Mouse (Mus musculus): ENCODE data around the gene Rapgefl1. TPM values are rescaled to one million over a fixed set of nuclear protein-coding genes. Genes with fewer than 3 reads are reported as not detected.

The Rapgefl1 gene
- total RNA-seq, 1 experiment = 0.98 TPM

DNA sequence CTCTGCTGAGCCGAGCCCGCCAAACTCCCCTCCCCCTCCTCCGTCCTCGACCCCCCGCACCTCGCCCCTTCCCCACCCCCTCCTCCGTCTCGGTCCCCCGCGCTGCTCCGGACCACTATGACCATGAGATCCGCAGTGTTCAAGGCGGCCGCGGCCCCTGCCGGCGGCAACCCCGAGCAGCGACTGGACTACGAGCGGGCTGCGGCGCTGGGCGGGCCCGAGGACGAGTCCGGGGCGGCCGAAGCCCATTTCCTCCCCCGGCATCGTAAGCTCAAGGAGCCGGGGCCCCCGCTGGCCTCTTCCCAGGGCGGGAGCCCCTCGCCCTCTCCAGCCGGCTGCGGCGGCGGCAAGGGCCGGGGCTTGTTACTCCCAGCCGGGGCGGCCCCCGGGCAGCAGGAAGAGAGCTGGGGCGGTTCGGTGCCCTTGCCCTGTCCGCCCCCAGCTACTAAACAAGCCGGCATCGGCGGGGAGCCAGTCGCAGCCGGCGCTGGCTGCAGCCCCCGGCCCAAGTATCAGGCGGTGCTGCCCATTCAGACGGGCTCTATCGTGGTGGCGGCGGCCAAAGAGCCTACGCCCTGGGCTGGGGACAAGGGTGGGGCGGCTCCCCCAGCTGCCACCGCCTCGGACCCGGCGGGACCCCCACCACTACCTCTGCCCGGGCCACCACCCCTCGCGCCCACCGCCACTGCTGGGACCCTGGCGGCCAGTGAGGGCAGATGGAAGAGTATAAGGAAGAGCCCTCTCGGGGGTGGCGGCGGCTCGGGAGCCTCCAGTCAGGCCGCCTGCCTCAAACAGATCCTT, 40.7 kb upstream of the Rapgefl1 start:
- DNase-seq (ENCODE audit: low read depth, low spot score) = no peak
- peak overlapping the region; percentile 81 to 85 for H3K4me3 ChIP-seq (ENCODE audit: insufficient read depth in 1 of 2, low read depth in 1 of 2, low read length in 2 of 2, poor library complexity in 1 of 2, severe bottlenecking in 1 of 2)
- peaks cover 2 to 9% of the 10 kb centered on the region in 2 experiments; a peak in 2 of 4 replicates for H3K4me1 ChIP-seq (ENCODE audit: control insufficient read depth in 2 of 2, insufficient read depth in 2 of 2, low read length in 2 of 2, poor library complexity in 1 of 2)
- H3K27ac ChIP-seq (ENCODE audit: insufficient read depth, low read depth, low read length, poor library complexity, severe bottlenecking) = peak overlapping the region; percentile 93
- peak overlapping the region; percentile 93 for H3K9ac ChIP-seq (ENCODE audit: insufficient read depth, low read depth, low read length, poor library complexity, severe bottlenecking)
- H3K9me3 ChIP-seq (ENCODE audit: control insufficient read depth, insufficient read depth, low read depth, low read length) = no peaks in the 10 kb centered on the region
- H3K36me3 ChIP-seq (ENCODE audit: control insufficient read depth, insufficient read depth, low read length, poor library complexity, severe bottlenecking) = peaks cover 6% of the 10 kb centered on the region
- in situ Hi-C loops (cut with MboI; ENCODE audit: low sequenced_read_pairs in 2 of 2, unreplicated experiment in 2 of 2) = no loop called here
- TF ChIP-seq HCFC1 (IDR thresholded peaks at IDR 0.05; ENCODE audit: borderline replicate concordance, insufficient read depth, low read length) (no peak), ZNF384 (IDR thresholded peaks at IDR 0.05; ENCODE audit: low read depth, low read length) (no peak), CHD2 (IDR thresholded peaks at IDR 0.05; ENCODE audit: low read depth, low read length) (no peak), ZC3H11A (IDR thresholded peaks at IDR 0.05; ENCODE audit: borderline replicate concordance, low read depth, low read length) (no peak), MAFK (IDR thresholded peaks at IDR 0.05; ENCODE audit: insufficient read depth, low read depth, low read length) (no peak)

DNA sequence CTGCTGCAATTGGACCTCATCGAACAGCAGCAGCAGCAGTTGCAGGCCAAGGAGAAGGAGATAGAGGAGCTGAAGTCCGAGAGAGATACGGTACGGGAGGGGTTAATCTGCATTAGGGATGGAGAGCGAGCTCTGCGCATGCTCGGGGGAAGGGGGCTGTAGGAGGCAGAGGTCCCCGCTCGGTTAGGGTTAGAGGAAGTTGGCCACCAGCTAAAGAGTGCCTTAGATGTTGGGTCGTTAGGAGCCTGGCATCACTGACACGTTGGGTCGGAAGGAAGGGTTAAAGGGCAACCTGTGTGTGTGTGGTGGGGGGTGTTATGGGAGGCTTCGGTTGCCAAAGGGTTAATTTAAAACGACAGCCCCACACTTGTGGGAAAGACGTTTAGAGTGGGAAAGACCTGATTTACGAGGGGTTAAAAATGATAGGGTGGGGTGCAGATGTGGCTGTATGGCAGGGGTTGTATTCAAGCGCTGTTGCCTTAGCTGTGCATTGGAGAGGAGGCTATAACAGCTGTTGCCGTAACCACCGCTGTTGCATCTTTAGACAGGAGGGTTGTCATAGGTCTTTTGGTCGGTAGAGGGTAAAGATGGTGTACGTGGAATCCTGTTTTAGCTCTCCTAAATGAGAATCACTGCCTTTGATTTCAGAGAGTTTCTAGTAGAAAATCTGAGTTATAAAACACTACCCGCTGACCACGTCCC, 39.9 kb upstream of the Rapgefl1 start:
- H3K4me3 ChIP-seq (ENCODE audit: insufficient read depth in 1 of 2, low read depth in 1 of 2, low read length in 2 of 2, poor library complexity in 1 of 2, severe bottlenecking in 1 of 2) = peak overlapping the region; percentile 81 to 85
- TF ChIP-seq MAFK (IDR thresholded peaks at IDR 0.05; ENCODE audit: insufficient read depth, low read depth, low read length) (no peak), ZNF384 (IDR thresholded peaks at IDR 0.05; ENCODE audit: low read depth, low read length) (no peak), HCFC1 (IDR thresholded peaks at IDR 0.05; ENCODE audit: borderline replicate concordance, insufficient read depth, low read length) (no peak), ZC3H11A (IDR thresholded peaks at IDR 0.05; ENCODE audit: borderline replicate concordance, low read depth, low read length) (no peak), CHD2 (IDR thresholded peaks at IDR 0.05; ENCODE audit: low read depth, low read length) (no peak)

DNA sequence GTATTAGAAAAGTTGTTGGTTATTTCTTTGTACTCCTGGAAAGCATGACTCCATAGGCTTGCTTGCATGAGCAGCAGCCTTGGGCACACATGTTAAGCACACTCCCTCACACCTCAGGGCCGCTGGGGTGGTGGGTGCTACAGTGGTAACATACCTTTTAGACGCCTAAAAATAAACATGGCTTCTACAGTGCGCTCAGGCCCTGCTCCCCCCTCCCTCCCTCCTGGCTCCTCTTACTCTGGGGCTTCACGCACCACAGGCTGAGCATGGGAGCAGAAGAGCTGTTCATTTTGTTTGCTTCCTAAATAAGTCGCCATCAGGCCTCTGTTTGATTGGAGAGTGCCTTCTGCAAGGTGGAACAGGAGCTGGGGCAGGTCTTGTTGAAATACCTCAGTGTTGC, 39.3 kb upstream of the Rapgefl1 start:
- Histone ChIP-seq H3K4me1 (ENCODE audit: control insufficient read depth in 2 of 2, insufficient read depth in 2 of 2, low read length in 2 of 2, poor library complexity in 1 of 2) (peaks cover 0 to 8% of the 10 kb centered on the region in 2 experiments; a peak in 2 of 4 replicates), H3K36me3 (ENCODE audit: control insufficient read depth, insufficient read depth, low read length, poor library complexity, severe bottlenecking) (peaks cover 11% of the 10 kb centered on the region), H3K4me3 (ENCODE audit: insufficient read depth in 1 of 2, low read depth in 1 of 2, low read length in 2 of 2, poor library complexity in 1 of 2, severe bottlenecking in 1 of 2) (peak overlapping the region in 1 of 2 experiments; percentile 81; a peak in 2 of 4 replicates), H3K27ac (ENCODE audit: insufficient read depth, low read depth, low read length, poor library complexity, severe bottlenecking) (no peak overlapping the region), H3K9ac (ENCODE audit: insufficient read depth, low read depth, low read length, poor library complexity, severe bottlenecking) (no peak overlapping the region), H3K9me3 (ENCODE audit: control insufficient read depth, insufficient read depth, low read depth, low read length) (no peaks in the 10 kb centered on the region)
- in situ Hi-C loops (cut with MboI; ENCODE audit: low sequenced_read_pairs in 2 of 2, unreplicated experiment in 2 of 2) = no loop called here
- no peak for DNase-seq (ENCODE audit: low read depth, low spot score)
- no peak for TF ChIP-seq HCFC1 (IDR thresholded peaks at IDR 0.05; ENCODE audit: borderline replicate concordance, insufficient read depth, low read length)
- no peak for TF ChIP-seq MAFK (IDR thresholded peaks at IDR 0.05; ENCODE audit: insufficient read depth, low read depth, low read length)
- no peak for TF ChIP-seq ZC3H11A (IDR thresholded peaks at IDR 0.05; ENCODE audit: borderline replicate concordance, low read depth, low read length)
- no peak for TF ChIP-seq ZNF384 (IDR thresholded peaks at IDR 0.05; ENCODE audit: low read depth, low read length)
- TF ChIP-seq CHD2 (IDR thresholded peaks at IDR 0.05; ENCODE audit: low read depth, low read length) = no peak

More for the DNA sequence above, 39.9 kb upstream of the Rapgefl1 start:
- peaks cover under 1 to 9% of the 10 kb centered on the region in 2 experiments; a peak in 2 of 4 replicates for H3K4me1 ChIP-seq (ENCODE audit: control insufficient read depth in 2 of 2, insufficient read depth in 2 of 2, low read length in 2 of 2, poor library complexity in 1 of 2)
- H3K27ac ChIP-seq (ENCODE audit: insufficient read depth, low read depth, low read length, poor library complexity, severe bottlenecking) = peak overlapping the region; percentile 93; the same call in 1 of the 2 replicates
- DNase-seq (ENCODE audit: low read depth, low spot score) = no peak
- peaks cover 8% of the 10 kb centered on the region for H3K36me3 ChIP-seq (ENCODE audit: control insufficient read depth, insufficient read depth, low read length, poor library complexity, severe bottlenecking)
- in situ Hi-C loops (cut with MboI; ENCODE audit: low sequenced_read_pairs in 2 of 2, unreplicated experiment in 2 of 2) = no loop called here
- no peaks in the 10 kb centered on the region for H3K9me3 ChIP-seq (ENCODE audit: control insufficient read depth, insufficient read depth, low read depth, low read length)
- peak overlapping the region; percentile 93 for H3K9ac ChIP-seq (ENCODE audit: insufficient read depth, low read depth, low read length, poor library complexity, severe bottlenecking)

DNA sequence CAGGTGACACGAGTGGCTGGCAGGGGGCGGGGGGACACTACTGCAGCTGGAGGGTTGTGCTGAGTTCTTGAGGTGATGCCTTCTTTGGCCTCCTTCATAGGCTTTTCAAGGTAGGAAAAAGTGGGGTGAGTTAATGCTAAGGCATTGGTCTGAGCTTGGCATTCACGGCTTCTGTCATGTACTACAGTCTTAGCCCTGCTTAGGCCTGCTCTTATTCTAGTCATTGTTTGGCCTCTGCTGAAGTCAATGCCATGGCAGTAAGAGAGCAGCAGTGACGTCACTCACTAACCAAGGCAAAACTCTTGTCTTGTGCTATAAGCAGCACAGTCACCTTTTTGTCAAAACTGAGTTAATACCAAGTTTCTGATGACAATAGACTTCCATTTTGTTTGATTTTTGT, 38.7 kb upstream of the Rapgefl1 start:
- no peak overlapping the region for H3K9ac ChIP-seq (ENCODE audit: insufficient read depth, low read depth, low read length, poor library complexity, severe bottlenecking)
- peaks cover 0 to 5% of the 10 kb centered on the region in 2 experiments; a peak in 2 of 4 replicates for H3K4me1 ChIP-seq (ENCODE audit: control insufficient read depth in 2 of 2, insufficient read depth in 2 of 2, low read length in 2 of 2, poor library complexity in 1 of 2)
- no peak overlapping the region for H3K4me3 ChIP-seq (ENCODE audit: insufficient read depth in 1 of 2, low read depth in 1 of 2, low read length in 2 of 2, poor library complexity in 1 of 2, severe bottlenecking in 1 of 2)
- no peaks in the 10 kb centered on the region for H3K9me3 ChIP-seq (ENCODE audit: control insufficient read depth, insufficient read depth, low read depth, low read length)
- H3K36me3 ChIP-seq (ENCODE audit: control insufficient read depth, insufficient read depth, low read length, poor library complexity, severe bottlenecking) = peaks cover 13% of the 10 kb centered on the region
- H3K27ac ChIP-seq (ENCODE audit: insufficient read depth, low read depth, low read length, poor library complexity, severe bottlenecking) = no peak overlapping the region
- in situ Hi-C loops (cut with MboI; ENCODE audit: low sequenced_read_pairs in 2 of 2, unreplicated experiment in 2 of 2) = no loop called here
- no peak for DNase-seq (ENCODE audit: low read depth, low spot score)
- no peak for TF ChIP-seq ZC3H11A (IDR thresholded peaks at IDR 0.05; ENCODE audit: borderline replicate concordance, low read depth, low read length)
- no peak for TF ChIP-seq HCFC1 (IDR thresholded peaks at IDR 0.05; ENCODE audit: borderline replicate concordance, insufficient read depth, low read length)
- TF ChIP-seq CHD2 (IDR thresholded peaks at IDR 0.05; ENCODE audit: low read depth, low read length) = no peak
- no peak for TF ChIP-seq MAFK (IDR thresholded peaks at IDR 0.05; ENCODE audit: insufficient read depth, low read depth, low read length)
- no peak for TF ChIP-seq ZNF384 (IDR thresholded peaks at IDR 0.05; ENCODE audit: low read depth, low read length)
